Mouse (Mus musculus): ENCODE measurements at regions not wholly inside any gene's neighbourhood (a gene's known extent, or its start where the extent isn't known, plus 50 kb on each side); places are given as distances from the start of the nearest gene placed in this dataset.

DNA sequence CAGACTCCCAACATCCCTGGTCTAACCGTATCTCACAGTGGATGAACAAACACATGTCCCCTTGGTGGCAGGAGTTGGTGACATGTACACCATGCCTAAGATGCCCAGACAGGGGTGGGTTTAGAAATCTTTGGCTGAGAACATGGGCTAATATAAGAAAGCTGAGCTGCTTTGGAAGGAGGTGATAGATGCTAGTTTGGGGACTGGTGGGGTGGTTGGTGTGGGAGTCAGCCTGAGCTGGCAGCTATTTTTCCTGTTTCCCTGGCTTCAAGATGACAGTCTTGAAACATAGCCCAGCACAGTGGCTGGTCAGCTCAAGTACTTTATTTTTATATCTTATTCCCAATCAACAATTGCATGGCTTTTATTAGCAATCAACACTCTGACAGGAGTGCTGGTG is 302.0 kb upstream of the Gjb5 start:
- TF ChIP-seq GATA1 (IDR thresholded peaks at IDR 0.05; ENCODE audit: borderline replicate concordance, low read length) = no peak
- no peak for TF ChIP-seq FLI1 (IDR thresholded peaks at IDR 0.05; ENCODE audit: low read length)
- H3K36me3 ChIP-seq (replicated peaks; ENCODE audit: low read length) = no peaks in the 10 kb centered on the region
- no peaks in the 10 kb centered on the region for H3K4me1 ChIP-seq
- no peaks in the 10 kb centered on the region for H3K27me3 ChIP-seq (replicated peaks)
- no peak overlapping the region for H3K4me3 ChIP-seq (replicated peaks)
- H3K9me3 ChIP-seq = peaks cover 49% of the 10 kb centered on the region

GRCm38 (mm10) chr4:127651601-127652000 is 293.6 kb upstream of the Gjb5 start:
- H3K9me3 ChIP-seq = peaks cover 39% of the 10 kb centered on the region
- H3K36me3 ChIP-seq (replicated peaks; ENCODE audit: low read length) = no peaks in the 10 kb centered on the region
- H3K4me3 ChIP-seq (replicated peaks) = no peak overlapping the region
- no peaks in the 10 kb centered on the region for H3K4me1 ChIP-seq
- TF ChIP-seq FLI1 (IDR thresholded peaks at IDR 0.05; ENCODE audit: low read length) (no peak), GATA1 (IDR thresholded peaks at IDR 0.05; ENCODE audit: borderline replicate concordance, low read length) (no peak)
- no peaks in the 10 kb centered on the region for H3K27me3 ChIP-seq (replicated peaks)

- TF ChIP-seq FLI1 (IDR thresholded peaks at IDR 0.05; ENCODE audit: low read length) (no peak), GATA1 (IDR thresholded peaks at IDR 0.05; ENCODE audit: borderline replicate concordance, low read length) (no peak)
- Histone ChIP-seq H3K27me3 (replicated peaks) (no peaks in the 10 kb centered on the region), H3K36me3 (replicated peaks; ENCODE audit: low read length) (no peaks in the 10 kb centered on the region), H3K4me3 (replicated peaks) (no peak overlapping the region), H3K9me3 (peaks cover 54% of the 10 kb centered on the region), H3K4me1 (no peaks in the 10 kb centered on the region)
Observed at GRCm38 (mm10) chr4:127648011-127648410, 290.0 kb upstream of the Gjb5 start.

- H3K27me3 ChIP-seq (replicated peaks) = no peaks in the 10 kb centered on the region
- peaks cover 53% of the 10 kb centered on the region for H3K9me3 ChIP-seq
- H3K36me3 ChIP-seq (replicated peaks; ENCODE audit: low read length) = no peaks in the 10 kb centered on the region
- H3K4me1 ChIP-seq = no peaks in the 10 kb centered on the region
- TF ChIP-seq FLI1 (IDR thresholded peaks at IDR 0.05; ENCODE audit: low read length) (no peak), GATA1 (IDR thresholded peaks at IDR 0.05; ENCODE audit: borderline replicate concordance, low read length) (no peak)
- no peak overlapping the region for H3K4me3 ChIP-seq (replicated peaks)
Observed at GRCm38 (mm10) chr4:127647189-127647588, 289.2 kb upstream of the Gjb5 start.

- Histone ChIP-seq H3K4me3 (replicated peaks) (no peak overlapping the region), H3K36me3 (replicated peaks; ENCODE audit: low read length) (no peaks in the 10 kb centered on the region), H3K4me1 (0 out of 2 replicates have a peak, but pooled peaks cover 3% of the 10 kb centered on the region), H3K27me3 (replicated peaks) (no peaks in the 10 kb centered on the region), H3K9me3 (peaks cover 59% of the 10 kb centered on the region)
- TF ChIP-seq FLI1 (IDR thresholded peaks at IDR 0.05; ENCODE audit: low read length) (no peak), GATA1 (IDR thresholded peaks at IDR 0.05; ENCODE audit: borderline replicate concordance, low read length) (no peak)
Observed at GRCm38 (mm10) chr4:127640251-127641085, 282.5 kb upstream of the Gjb5 start.

DNA sequence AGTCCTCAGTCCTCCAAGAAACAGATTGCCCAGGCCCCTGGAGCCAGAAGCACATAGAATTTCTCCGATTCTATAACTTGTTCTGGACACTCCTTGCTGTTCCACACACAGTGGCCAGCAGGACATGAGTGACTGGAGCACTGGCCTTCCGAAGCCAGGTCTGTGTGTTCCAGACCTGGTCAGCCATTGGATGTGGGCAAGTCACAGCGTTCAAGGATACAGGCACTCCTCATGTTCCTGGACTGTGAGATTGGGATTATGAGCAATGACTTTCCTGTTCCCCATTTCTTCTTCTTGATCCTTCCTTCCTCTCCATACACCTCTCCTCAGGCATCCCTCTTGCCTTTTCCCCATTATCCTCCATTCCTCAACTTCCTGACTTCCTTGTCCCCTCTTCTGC is 281.8 kb upstream of the Gjb5 start:
- Histone ChIP-seq H3K9me3 (peaks cover 56% of the 10 kb centered on the region), H3K4me3 (replicated peaks) (no peak overlapping the region), H3K27me3 (replicated peaks) (no peaks in the 10 kb centered on the region), H3K4me1 (0 out of 2 replicates have a peak, but pooled peaks cover 3% of the 10 kb centered on the region), H3K36me3 (replicated peaks; ENCODE audit: low read length) (no peaks in the 10 kb centered on the region)
- no peak for TF ChIP-seq FLI1 (IDR thresholded peaks at IDR 0.05; ENCODE audit: low read length)
- TF ChIP-seq GATA1 (IDR thresholded peaks at IDR 0.05; ENCODE audit: borderline replicate concordance, low read length) = no peak

DNA sequence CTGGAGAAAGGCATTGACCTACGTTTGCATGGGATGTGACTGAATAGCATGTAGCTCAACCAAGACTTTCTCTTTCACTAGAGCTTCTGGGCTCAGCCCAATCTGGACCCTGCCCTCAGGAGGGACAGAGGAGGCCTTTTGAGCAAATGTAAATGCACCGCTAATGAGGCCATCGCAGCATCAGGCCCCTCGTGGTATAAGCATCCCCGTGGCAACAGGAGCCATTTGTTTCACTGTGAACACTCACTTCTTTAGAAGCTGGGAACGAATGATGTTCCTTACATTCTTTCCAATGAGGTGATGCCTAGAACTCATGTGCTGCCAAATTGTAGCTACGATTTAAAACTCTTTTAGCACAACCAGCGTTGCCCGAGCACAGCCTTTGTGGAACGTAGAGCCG is 279.0 kb upstream of the Gjb5 start:
- Histone ChIP-seq H3K4me3 (replicated peaks) (no peak overlapping the region), H3K36me3 (replicated peaks; ENCODE audit: low read length) (no peaks in the 10 kb centered on the region), H3K9me3 (peaks cover 60% of the 10 kb centered on the region), H3K27me3 (replicated peaks) (no peaks in the 10 kb centered on the region), H3K4me1 (0 out of 2 replicates have a peak, but pooled peaks cover 3% of the 10 kb centered on the region)
- TF ChIP-seq FLI1 (IDR thresholded peaks at IDR 0.05; ENCODE audit: low read length) (no peak), GATA1 (IDR thresholded peaks at IDR 0.05; ENCODE audit: borderline replicate concordance, low read length) (no peak)

DNA sequence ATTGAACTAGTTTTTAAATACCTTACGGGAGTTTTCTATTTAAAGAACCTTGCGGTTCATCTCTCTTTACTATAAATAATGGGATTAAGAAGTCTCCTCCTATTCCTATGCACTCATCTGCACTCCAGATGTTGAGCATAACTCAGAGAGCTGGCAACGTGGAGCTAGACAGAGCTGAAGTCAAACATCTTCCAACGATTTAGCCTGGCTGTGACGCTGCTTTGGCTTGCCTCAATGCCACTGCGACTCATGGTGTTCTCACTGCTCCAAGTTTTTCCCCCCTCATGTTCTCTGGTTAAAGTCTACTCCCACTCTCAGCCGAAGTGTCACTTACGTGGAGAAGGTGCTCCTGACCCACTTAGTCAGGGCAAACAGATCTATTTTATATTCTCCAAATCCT is 277.3 kb upstream of the Gjb5 start:
- Histone ChIP-seq H3K4me3 (replicated peaks) (no peak overlapping the region), H3K36me3 (replicated peaks; ENCODE audit: low read length) (no peaks in the 10 kb centered on the region), H3K4me1 (no peaks in the 10 kb centered on the region), H3K9me3 (peaks cover 45% of the 10 kb centered on the region), H3K27me3 (replicated peaks) (no peaks in the 10 kb centered on the region)
- TF ChIP-seq GATA1 (IDR thresholded peaks at IDR 0.05; ENCODE audit: borderline replicate concordance, low read length) = no peak
- no peak for TF ChIP-seq FLI1 (IDR thresholded peaks at IDR 0.05; ENCODE audit: low read length)

GRCm38 (mm10) chr4:127619870-127620269 is 261.9 kb upstream of the Gjb5 start:
- no peaks in the 10 kb centered on the region for H3K27me3 ChIP-seq (replicated peaks)
- H3K9me3 ChIP-seq = peaks cover 49% of the 10 kb centered on the region
- H3K36me3 ChIP-seq (replicated peaks; ENCODE audit: low read length) = no peaks in the 10 kb centered on the region
- no peak overlapping the region for H3K4me3 ChIP-seq (replicated peaks)
- no peak for TF ChIP-seq GATA1 (IDR thresholded peaks at IDR 0.05; ENCODE audit: borderline replicate concordance, low read length)
- no peak for TF ChIP-seq FLI1 (IDR thresholded peaks at IDR 0.05; ENCODE audit: low read length)
- H3K4me1 ChIP-seq = no peaks in the 10 kb centered on the region

DNA sequence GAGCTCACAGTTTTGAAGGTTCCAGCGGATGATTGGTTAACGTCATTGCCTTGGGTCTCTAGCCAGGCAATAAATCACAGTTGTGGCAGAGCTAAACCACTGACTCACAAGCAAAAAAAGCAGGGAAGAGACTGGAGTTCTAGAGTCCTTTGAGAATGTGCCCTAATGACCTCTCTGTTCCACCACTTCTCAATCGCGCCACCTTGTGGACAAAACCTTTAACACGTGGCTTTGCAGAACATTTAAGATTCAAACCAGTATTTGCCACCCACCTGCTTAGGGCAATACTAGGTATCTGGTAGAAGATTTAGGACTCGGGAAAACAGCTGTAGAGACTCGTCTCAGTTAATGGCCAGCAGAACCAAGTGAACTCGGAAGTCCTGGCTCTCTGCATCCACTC is 254.8 kb upstream of the Gjb5 start:
- Histone ChIP-seq H3K4me1 (no peaks in the 10 kb centered on the region), H3K9me3 (peaks cover 24% of the 10 kb centered on the region), H3K4me3 (replicated peaks) (no peak overlapping the region), H3K27me3 (replicated peaks) (no peaks in the 10 kb centered on the region), H3K36me3 (replicated peaks; ENCODE audit: low read length) (no peaks in the 10 kb centered on the region)
- TF ChIP-seq GATA1 (IDR thresholded peaks at IDR 0.05; ENCODE audit: borderline replicate concordance, low read length) (no peak), FLI1 (IDR thresholded peaks at IDR 0.05; ENCODE audit: low read length) (no peak)
